Mouse (Mus musculus) neutrophil, adult 5-6 weeks (primary cell): ENCODE results near the gene Gdf9. TPM values are rescaled to one million over a fixed set of nuclear protein-coding genes. Genes with fewer than 3 reads are reported as not detected.

ENCODE experiments used
- total RNA-seq: library from RNA; stranded (forward); fragments of 200-1000 nt; gene quantifications from 2 replicates; pipeline ENCODE4 v1.2.3, GENCODE M21; 2017

Gdf9 gene
- total RNA-seq, 1 experiment from 2014 or later: not detected

Other genes starting within 250 kb of the Gdf9 start
- 190 and 223 TPM in 2 replicates for gene Hspa4, start 130.6 kb upstream of the Gdf9 start, total RNA-seq
- gene Zcchc10, start 106.3 kb upstream of the Gdf9 start, total RNA-seq: 4.7 and 7.3 TPM in 2 replicates
- 183 and 186 TPM in 2 replicates for gene Aff4, start 80.2 kb upstream of the Gdf9 start, total RNA-seq
- gene Leap2, start 7.9 kb upstream of the Gdf9 start, total RNA-seq: not detected in 2 replicates
- 14.4 and 16.3 TPM in 2 replicates for gene Uqcrq, start 192 bp upstream of the Gdf9 start, total RNA-seq
- not detected in 2 replicates for gene Gm10447, start 26.1 kb downstream of the Gdf9 start, total RNA-seq
- gene Shroom1, start 26.2 kb downstream of the Gdf9 start, total RNA-seq: not detected in 2 replicates
- gene Gm9837, start 39.5 kb downstream of the Gdf9 start, total RNA-seq: not detected in 2 replicates
- not detected in 2 replicates for gene Gm9945, start 49.1 kb downstream of the Gdf9 start, total RNA-seq
- not detected in 2 replicates for gene Sowaha, start 49.3 kb downstream of the Gdf9 start, total RNA-seq
- 0.47 and 0.86 TPM in 2 replicates for gene Sept8, start 88.2 kb downstream of the Gdf9 start, total RNA-seq
- gene Kif3a, start 136.4 kb downstream of the Gdf9 start, total RNA-seq: 4.3 and 4.9 TPM in 2 replicates
- 1.9 TPM in 1 of 2 replicates, not detected in the other for gene Il4, start 187.6 kb downstream of the Gdf9 start, total RNA-seq
- gene Il13, start 203.7 kb downstream of the Gdf9 start, total RNA-seq: not detected in 2 replicates